Mouse (Mus musculus) midbrain, postnatal 0 days (tissue): ENCODE data around the gene Cpm. TPM values are rescaled to one million over a fixed set of nuclear protein-coding genes. Genes with fewer than 3 reads are reported as not detected.

Experiments
- ATAC-seq: fragments of 200-750 bp; cut with Nextera tagmentation; 2 replicates; pipeline ENCODE4 v1.8.0; 2017; ENCODE audit warnings: moderate number of reproducible peaks, mild to moderate bottlenecking, moderate TSS enrichment, moderate library complexity; ENCODE audit not compliant: low FRiP score
- DNase-seq: peaks from one replicate; pipeline ENCODE4 v3.0.0-alpha.2; 2015; ENCODE audit warnings: low spot score
- H3K27ac ChIP-seq: fragments of 300-500 bp; sonication (generic); 2 replicates; pipeline ENCODE4 v1.5.1; 2014; ENCODE audit warnings: low read depth, mild to moderate bottlenecking, low read length, mixed read lengths
- H3K27me3 ChIP-seq: fragments of 300-500 bp; sonication (generic); 2 replicates; pipeline ENCODE4 v1.6.1; 2014; ENCODE audit warnings: low read length, control low read depth, mixed read lengths; ENCODE audit not compliant: insufficient read depth
- H3K36me3 ChIP-seq: fragments of 300-500 bp; sonication (generic); 2 replicates; pipeline ENCODE4 v1.6.1; 2014; ENCODE audit warnings: low read length, control low read depth, mixed read lengths; ENCODE audit not compliant: insufficient read depth
- H3K4me1 ChIP-seq: fragments of 300-500 bp; sonication (generic); 2 replicates; pipeline ENCODE4 v1.6.1; 2014; ENCODE audit warnings: mild to moderate bottlenecking, control low read depth, antibody characterized with exemption, low read length, mixed read lengths; ENCODE audit not compliant: insufficient read depth
- H3K4me2 ChIP-seq: fragments of 300-500 bp; sonication (generic); 2 replicates; pipeline ENCODE4 v1.6.1; 2014; ENCODE audit warnings: low read depth, mild to moderate bottlenecking, low read length, mixed read lengths; ENCODE audit not compliant: poor library complexity, severe bottlenecking
- H3K4me3 ChIP-seq: fragments of 300-500 bp; sonication (generic); 2 replicates; pipeline ENCODE4 v1.5.1; 2014; ENCODE audit warnings: low read depth, mild to moderate bottlenecking, low read length, moderate library complexity
- H3K9ac ChIP-seq: fragments of 300-500 bp; sonication (generic); replicated peaks from 2 replicates; pipeline ENCODE4 v1.6.1; 2014; ENCODE audit warnings: mild to moderate bottlenecking, low read length, moderate library complexity, mixed read lengths; ENCODE audit not compliant: poor library complexity, severe bottlenecking
- H3K9me3 ChIP-seq: fragments of 300-500 bp; sonication (generic); 2 replicates; pipeline ENCODE4 v1.6.1; 2016; ENCODE audit warnings: low read length, control low read depth
- CTCF ChIP-seq: IDR thresholded peaks from 2 replicates; pipeline ENCODE4 v1.5.1; 2016; ENCODE audit warnings: antibody characterized with exemption, mild to moderate bottlenecking
- WGBS: fragments of 180-500 bp; shearing (Covaris S2); extraction: QIAGEN DNeasy Blood & Tissue Kit; methylation state at CpG from one replicate; pipeline ENCODE4 v1.1.7; 2014; 5-methylcytosine and 5-hydroxymethylcytosine counted together
- polyA plus RNA-seq: library from polyadenylated mRNA; unstranded; fragments of >200 nt; fragmentation: Nextera tagmentation; extraction: Ambion mirVana; gene quantifications from 2 replicates; pipeline ENCODE4 v1.2.1, GENCODE M21; 2015
- total RNA-seq: library from RNA; depleted of rRNA; stranded (reverse); fragments of >200 nt; gene quantifications from 2 replicates; pipeline ENCODE4 v1.2.3, GENCODE M21; 2014

Cpm gene
- total and polyA plus RNA-seq, 2 experiments from 2014 or later, result 3.9 to 7.9 TPM

DNA sequence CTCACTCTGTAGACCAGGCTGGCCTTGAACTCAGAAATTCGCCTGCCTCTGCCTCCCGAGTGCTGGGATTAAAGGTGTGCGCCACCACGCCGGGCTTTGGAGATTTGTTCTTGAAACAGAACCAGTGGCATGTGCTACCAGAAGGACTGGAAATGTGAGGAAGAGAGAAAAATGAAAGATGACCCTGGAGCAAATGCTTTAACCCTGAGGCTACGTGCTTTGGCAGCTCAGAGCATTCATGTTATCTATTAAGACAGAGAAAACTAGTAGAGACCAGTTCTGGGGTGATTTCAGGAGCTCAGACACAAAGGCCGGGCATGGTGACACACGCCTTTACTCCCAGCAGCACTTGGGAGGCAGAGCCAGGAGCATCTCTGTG, 9.9 kb downstream of the Cpm start:
- Histone ChIP-seq H3K36me3 (no peaks in the 10 kb centered on the region), H3K4me1 (no peaks in the 10 kb centered on the region), H3K9ac (no peak overlapping the region), H3K4me2 (no peak overlapping the region), H3K27me3 (no peaks in the 10 kb centered on the region), H3K9me3 (no peaks in the 10 kb centered on the region), H3K4me3 (no peak overlapping the region), H3K27ac (no peak overlapping the region)
- TF ChIP-seq CTCF, result no peak
- DNase-seq (no peak), ATAC-seq (no peak)
- 92% methylated on average over 8 of the region's 8 CpGs for WGBS

DNA sequence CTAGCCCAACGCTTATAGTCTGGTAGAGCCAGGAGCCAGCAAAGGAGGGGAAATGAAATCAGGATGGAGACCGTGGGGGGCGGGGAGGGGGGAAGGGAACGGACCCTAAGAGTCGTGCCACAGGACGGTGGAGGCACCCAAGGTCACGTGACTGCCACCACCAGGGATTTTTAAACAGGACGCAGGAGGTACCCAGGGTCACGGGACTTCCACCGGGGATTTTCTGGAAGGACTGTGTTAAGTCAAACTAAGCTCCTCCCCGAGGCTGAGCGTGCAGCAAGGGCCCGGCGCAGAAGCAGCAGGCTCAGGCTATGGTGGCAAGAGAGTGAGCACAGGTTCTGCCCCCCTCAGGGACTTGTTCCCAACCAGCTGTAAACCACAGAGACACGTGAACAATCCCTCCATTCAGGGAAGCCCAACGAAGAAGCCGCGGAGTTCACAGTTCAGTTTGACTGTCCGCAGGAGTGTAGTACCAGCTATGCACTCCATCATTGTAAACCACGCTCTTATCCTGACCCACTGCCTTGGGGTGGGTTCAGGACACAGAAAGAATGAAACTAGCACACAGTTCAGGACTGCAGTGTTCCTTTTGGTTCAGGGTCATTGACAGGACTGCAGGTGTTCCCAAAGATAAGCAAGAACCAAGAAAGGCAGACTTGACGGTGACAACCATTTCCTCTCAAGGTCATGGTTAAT, 10.7 kb downstream of the Cpm start:
- 65% methylated on average over 21 of the region's 21 CpGs for WGBS
- no peak for ATAC-seq
- H3K27ac ChIP-seq, result no peak overlapping the region
- no peak for TF ChIP-seq CTCF
- no peak overlapping the region for H3K4me2 ChIP-seq
- no peaks in the 10 kb centered on the region for H3K9me3 ChIP-seq
- H3K36me3 ChIP-seq, result no peaks in the 10 kb centered on the region
- H3K27me3 ChIP-seq, result no peaks in the 10 kb centered on the region
- no peak for DNase-seq
- no peaks in the 10 kb centered on the region for H3K4me1 ChIP-seq
- no peak overlapping the region for H3K9ac ChIP-seq
- no peak overlapping the region for H3K4me3 ChIP-seq

DNA sequence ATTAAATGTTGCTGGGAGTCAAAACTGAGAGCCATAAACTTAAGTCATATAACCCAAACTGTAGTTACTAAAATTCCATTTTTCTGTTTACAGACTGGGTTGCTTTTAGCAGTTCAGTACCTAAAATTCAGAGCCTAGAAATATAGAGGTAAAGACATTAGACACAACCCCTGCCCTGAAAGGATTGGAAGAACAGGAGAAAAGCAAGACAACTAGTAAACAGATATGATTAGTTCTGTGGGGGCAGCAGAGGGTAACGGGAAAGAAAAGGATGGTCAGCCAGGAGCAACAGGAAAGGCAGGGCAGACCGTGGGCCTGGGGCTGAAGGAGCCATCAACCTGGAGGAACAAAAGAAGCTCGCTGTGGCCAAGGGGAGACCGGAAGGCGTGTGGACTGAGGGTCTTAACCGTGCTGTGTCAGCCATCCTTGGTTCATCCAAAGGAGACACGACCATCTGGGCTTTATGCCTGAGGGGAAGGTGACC, 11.3 kb downstream of the Cpm start:
- ATAC-seq (no peak), DNase-seq (no peak)
- TF ChIP-seq CTCF, result no peak
- WGBS, result 73% methylated on average over 7 of the region's 7 CpGs
- Histone ChIP-seq H3K4me2 (no peak overlapping the region), H3K27ac (no peak overlapping the region), H3K36me3 (no peaks in the 10 kb centered on the region), H3K9me3 (no peaks in the 10 kb centered on the region), H3K27me3 (no peaks in the 10 kb centered on the region), H3K4me3 (no peak overlapping the region), H3K4me1 (no peaks in the 10 kb centered on the region), H3K9ac (no peak overlapping the region)

DNA sequence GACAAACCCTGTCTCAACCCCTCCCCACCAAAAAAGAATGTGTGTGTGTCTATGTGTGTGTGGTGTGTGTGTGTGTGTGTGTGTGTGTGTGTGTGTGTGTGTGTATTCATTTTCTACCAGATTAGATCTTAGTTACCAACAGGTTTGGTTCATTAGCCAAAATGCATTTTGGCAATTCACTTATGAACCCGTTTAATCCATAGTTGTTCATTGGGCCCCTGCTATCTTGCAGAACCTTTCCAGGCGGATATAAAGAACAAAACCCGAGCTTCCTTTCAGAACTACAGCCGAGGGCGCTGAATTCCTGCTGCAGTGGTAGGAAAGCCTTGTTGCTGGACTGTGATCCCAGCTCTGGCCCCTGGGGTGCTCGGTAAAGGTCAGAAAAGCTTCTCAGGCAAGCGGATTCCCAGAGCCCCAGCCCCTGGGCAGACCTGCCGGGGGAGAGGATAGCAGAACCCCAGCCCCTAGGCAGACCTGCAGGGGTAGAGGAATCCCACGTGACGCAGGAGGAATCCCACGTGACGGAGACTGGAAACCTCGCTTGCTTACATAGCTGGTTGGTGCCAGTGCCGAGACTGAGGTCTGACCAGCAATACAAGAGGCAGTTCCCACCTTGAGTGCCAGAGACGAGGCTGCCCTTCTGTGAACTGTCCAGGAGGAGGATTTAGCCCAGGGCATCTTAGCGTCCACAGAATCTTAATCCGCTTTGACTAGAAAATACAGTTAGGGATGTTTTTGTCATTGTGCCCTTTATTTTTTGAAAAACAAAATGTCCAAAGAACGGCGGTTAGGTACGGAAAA, 12.3 kb downstream of the Cpm start:
- WGBS, result 46% methylated on average over 20 of the region's 20 CpGs
- Histone ChIP-seq H3K4me3 (no peak overlapping the region), H3K36me3 (no peaks in the 10 kb centered on the region), H3K4me1 (no peaks in the 10 kb centered on the region), H3K27me3 (no peaks in the 10 kb centered on the region), H3K9ac (no peak overlapping the region), H3K9me3 (no peaks in the 10 kb centered on the region), H3K27ac (no peak overlapping the region), H3K4me2 (peak overlapping the region; percentile 22)
- no peak for TF ChIP-seq CTCF
- DNase-seq (no peak), ATAC-seq (no peak)

DNA sequence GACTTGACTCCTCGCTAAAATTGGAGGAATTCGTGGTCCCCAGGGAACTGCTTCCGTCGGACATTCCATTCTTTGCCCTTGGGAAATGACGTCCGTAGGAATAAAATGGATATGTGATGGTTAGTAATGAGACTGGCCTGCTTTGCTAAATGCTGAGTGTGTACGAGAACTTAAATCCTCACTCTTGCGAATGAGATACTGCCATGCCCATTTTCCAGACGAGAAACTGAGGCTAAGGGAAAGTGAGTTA, 12.8 kb downstream of the Cpm start:
- H3K27ac ChIP-seq, result no peak overlapping the region
- H3K27me3 ChIP-seq, result no peaks in the 10 kb centered on the region
- no peak overlapping the region for H3K9ac ChIP-seq
- DNase-seq, result no peak
- TF ChIP-seq CTCF, result no peak
- no peaks in the 10 kb centered on the region for H3K9me3 ChIP-seq
- H3K4me1 ChIP-seq, result no peaks in the 10 kb centered on the region
- ATAC-seq, result no peak
- WGBS, result 75% methylated on average over 9 of the region's 9 CpGs
- H3K36me3 ChIP-seq, result no peaks in the 10 kb centered on the region
- H3K4me3 ChIP-seq, result no peak overlapping the region
- H3K4me2 ChIP-seq, result no peak overlapping the region

DNA sequence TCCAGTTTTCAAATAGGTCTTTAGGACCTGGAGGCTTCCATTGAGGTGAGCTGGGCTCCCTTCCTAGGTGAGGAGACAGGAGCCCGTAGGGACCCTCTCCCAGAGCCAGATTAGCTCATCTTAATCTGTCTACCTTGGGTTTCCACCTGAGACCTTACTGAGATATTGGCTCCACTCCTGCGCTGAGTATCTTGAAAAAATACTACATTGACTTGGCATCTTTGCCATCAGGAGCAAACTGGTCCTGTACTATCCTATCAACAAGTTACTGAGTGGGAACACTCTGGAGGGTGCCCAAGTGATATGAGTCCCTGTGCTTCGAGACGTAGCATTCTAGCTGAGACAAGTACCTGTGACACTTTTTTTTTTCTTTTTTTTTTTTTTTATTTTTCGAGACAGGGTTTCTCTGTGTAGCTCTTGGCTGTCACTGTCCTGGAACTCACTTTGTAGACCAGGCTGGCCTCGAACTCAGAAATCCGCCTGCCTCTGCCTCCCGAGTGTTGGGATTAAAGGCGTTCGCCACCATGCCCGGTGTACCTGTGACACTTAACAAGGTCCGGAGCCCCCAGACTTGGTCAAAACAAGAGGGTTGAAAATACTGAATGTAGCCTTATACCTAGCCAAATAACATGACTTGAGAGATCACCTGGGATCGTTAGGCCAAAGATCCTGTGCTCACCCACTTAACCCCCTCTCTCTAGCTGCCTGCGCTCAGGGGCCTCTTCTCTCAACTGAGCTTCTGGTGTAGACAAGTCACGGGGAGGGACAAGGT, 13.4 kb downstream of the Cpm start:
- H3K4me1 ChIP-seq, result no peaks in the 10 kb centered on the region
- H3K9me3 ChIP-seq, result no peaks in the 10 kb centered on the region
- no peak for TF ChIP-seq CTCF
- no peaks in the 10 kb centered on the region for H3K36me3 ChIP-seq
- WGBS, result 93% methylated on average over 15 of the region's 15 CpGs
- no peak overlapping the region for H3K4me2 ChIP-seq
- no peak overlapping the region for H3K9ac ChIP-seq
- H3K27me3 ChIP-seq, result no peaks in the 10 kb centered on the region
- no peak overlapping the region for H3K27ac ChIP-seq
- DNase-seq (no peak), ATAC-seq (no peak)
- H3K4me3 ChIP-seq, result no peak overlapping the region
